Mouse (Mus musculus) forebrain, embryonic 16.5 days (tissue): ENCODE measurements around the gene Angpt4. TPM values are rescaled to one million over a fixed set of nuclear protein-coding genes. Genes with fewer than 3 reads are reported as not detected.
A peak's percentile ranks its signal among the peaks of the same experiment; 100 is the strongest.

Source experiments
- ATAC-seq: fragments of 200-750 bp; cut with Nextera tagmentation; 2 replicates; pipeline ENCODE4 v1.8.0; 2017; ENCODE audit warnings: mild to moderate bottlenecking, moderate library complexity
- H3K27ac ChIP-seq: fragments of 300-500 bp; sonication (generic); 2 replicates; pipeline ENCODE4 v1.5.1; 2014; ENCODE audit warnings: low read length, control low read depth
- H3K27me3 ChIP-seq: fragments of 300-500 bp; sonication (generic); replicated peaks from 2 replicates; pipeline ENCODE4 v1.6.1; 2014; ENCODE audit warnings: low read length; ENCODE audit not compliant: control insufficient read depth, insufficient read depth
- H3K36me3 ChIP-seq: fragments of 300-500 bp; sonication (generic); 2 replicates; pipeline ENCODE4 v1.6.1; 2014; ENCODE audit not compliant: control insufficient read depth, insufficient read depth
- H3K4me1 ChIP-seq: fragments of 300-500 bp; sonication (generic); replicated peaks from 2 replicates; pipeline ENCODE4 v1.6.1; 2014; ENCODE audit warnings: low read length; ENCODE audit not compliant: control insufficient read depth, insufficient read depth
- H3K4me2 ChIP-seq: fragments of 300-500 bp; sonication (generic); 2 replicates; pipeline ENCODE4 v1.6.1; 2014; ENCODE audit warnings: mild to moderate bottlenecking, low read length, control low read depth
- H3K4me3 ChIP-seq: fragments of 300-500 bp; sonication (generic); replicated peaks from 2 replicates; pipeline ENCODE4 v1.5.1; 2014; ENCODE audit warnings: mild to moderate bottlenecking, low read length, control low read depth
- H3K9ac ChIP-seq: fragments of 300-500 bp; sonication (generic); replicated peaks from 2 replicates; pipeline ENCODE4 v1.6.1; 2014; ENCODE audit warnings: low read depth, low read length, control low read depth
- H3K9me3 ChIP-seq: fragments of 300-500 bp; sonication (generic); 2 replicates; pipeline ENCODE4 v1.6.1; 2016; ENCODE audit warnings: low read length; ENCODE audit not compliant: control insufficient read depth
- WGBS: fragments of 180-500 bp; shearing (Covaris S2); extraction: QIAGEN DNeasy Blood & Tissue Kit; methylation state at CpG from one replicate; pipeline ENCODE4 v1.1.7; 2014; 5-methylcytosine and 5-hydroxymethylcytosine counted together
- polyA plus RNA-seq: library from polyadenylated mRNA; unstranded; fragments of >200 nt; fragmentation: Nextera tagmentation; extraction: Ambion mirVana; gene quantifications from 2 replicates; pipeline ENCODE4 v1.2.1, GENCODE M21; 2015

Angpt4 gene
- polyA plus RNA-seq, 1 experiment from 2014 or later, result 0.14 TPM

- H3K9me3 ChIP-seq, result no peaks in the 10 kb centered on the region
- H3K36me3 ChIP-seq, result no peaks in the 10 kb centered on the region
- WGBS, result 10% methylated on average over 9 of the region's 9 CpGs
- H3K27me3 ChIP-seq, result no peaks in the 10 kb centered on the region
- H3K4me1 ChIP-seq, result peaks cover 47% of the 10 kb centered on the region
- H3K4me3 ChIP-seq, result no peak overlapping the region
- H3K27ac ChIP-seq, result no peak overlapping the region
- H3K9ac ChIP-seq, result no peak overlapping the region
- no peak for ATAC-seq
- no peak overlapping the region for H3K4me2 ChIP-seq
Observed at GRCm38 (mm10) chr2:151964052-151964451, 53.0 kb downstream of the Angpt4 start.

DNA sequence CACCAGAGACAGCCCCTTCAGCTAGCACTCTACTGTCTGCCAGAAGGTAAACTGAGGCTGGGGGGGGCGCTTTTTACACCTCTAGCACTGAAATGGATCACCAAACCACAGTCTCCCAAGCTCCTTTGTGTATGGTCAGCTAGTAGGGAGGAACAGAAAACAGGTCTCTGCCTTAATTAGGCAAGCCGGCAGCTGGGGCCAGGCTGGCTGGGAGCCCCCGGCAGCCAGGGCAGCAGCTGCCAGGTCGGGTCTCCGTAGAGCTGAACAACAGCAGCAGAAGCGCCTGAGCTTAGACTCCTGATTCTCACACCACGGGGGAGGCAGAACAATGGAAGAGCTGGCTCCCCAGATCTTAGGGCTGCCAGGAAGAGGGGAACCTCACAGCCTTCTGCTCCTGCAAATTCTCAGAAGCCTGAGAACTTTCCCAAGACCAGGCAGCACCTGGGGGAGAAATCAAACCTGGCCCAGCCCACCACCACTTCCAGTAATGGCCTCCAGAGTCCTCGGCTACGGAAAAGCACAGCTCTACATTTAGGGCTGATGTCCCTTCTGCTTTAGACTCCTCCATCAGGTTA, 56.3 kb downstream of the Angpt4 start:
- Histone ChIP-seq H3K4me1 (peaks cover 67% of the 10 kb centered on the region), H3K4me2 (peak overlapping the region; percentile 36), H3K27ac (peak overlapping the region; percentile 56), H3K4me3 (peak overlapping the region; percentile 18), H3K9ac (peak overlapping the region; percentile 52), H3K9me3 (no peaks in the 10 kb centered on the region), H3K36me3 (no peaks in the 10 kb centered on the region), H3K27me3 (no peaks in the 10 kb centered on the region)
- ATAC-seq, result no peak
- WGBS, result 9% methylated on average over 9 of the region's 9 CpGs

DNA sequence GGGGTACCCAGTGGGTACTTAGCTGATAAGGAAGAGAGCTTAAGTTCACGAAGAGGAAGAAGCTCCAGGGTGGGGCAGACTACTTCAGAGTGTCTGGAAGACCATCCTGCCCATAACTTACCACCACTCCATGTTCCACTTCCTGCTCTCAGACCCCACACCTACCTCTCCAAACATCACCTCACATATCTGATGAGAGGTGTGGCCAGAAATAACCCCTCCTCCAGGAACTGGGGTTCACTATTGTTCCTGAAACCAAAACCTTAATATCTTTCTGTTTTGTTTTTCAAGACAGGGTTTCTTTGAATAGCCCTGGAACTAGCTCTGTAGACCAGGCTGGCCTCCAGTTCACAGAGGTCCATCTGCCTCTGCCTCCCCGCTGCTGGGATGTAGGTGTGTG, 56.8 kb downstream of the Angpt4 start:
- no peaks in the 10 kb centered on the region for H3K36me3 ChIP-seq
- no peaks in the 10 kb centered on the region for H3K9me3 ChIP-seq
- no peak overlapping the region for H3K4me3 ChIP-seq
- no peak for ATAC-seq
- peak overlapping the region; percentile 56 for H3K27ac ChIP-seq
- H3K9ac ChIP-seq, result no peak overlapping the region
- peak overlapping the region; percentile 36 for H3K4me2 ChIP-seq
- H3K27me3 ChIP-seq, result no peaks in the 10 kb centered on the region
- H3K4me1 ChIP-seq, result peaks cover 66% of the 10 kb centered on the region
- 79% methylated on average over 2 of the region's 2 CpGs for WGBS

DNA sequence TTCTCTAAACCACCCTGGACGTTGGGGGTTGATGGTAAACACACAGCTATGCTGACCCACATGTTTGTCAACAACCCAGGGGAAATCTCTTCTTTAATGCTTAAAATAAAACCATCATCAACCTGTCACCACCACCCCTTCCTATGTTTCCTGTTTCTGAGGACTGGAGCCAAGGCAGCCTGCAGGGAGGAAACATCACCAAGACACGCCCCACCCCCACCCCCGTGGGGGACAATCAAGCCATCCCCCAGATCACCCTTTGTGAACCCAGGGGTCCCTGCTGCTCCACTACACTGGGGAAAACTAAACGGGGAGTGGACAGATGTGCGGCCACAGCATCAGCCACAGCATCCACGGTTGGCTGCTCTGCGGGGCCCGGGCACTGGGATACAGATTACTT, 57.4 kb downstream of the Angpt4 start:
- Histone ChIP-seq H3K4me1 (peaks cover 71% of the 10 kb centered on the region), H3K9me3 (no peaks in the 10 kb centered on the region), H3K4me3 (no peak overlapping the region), H3K27me3 (no peaks in the 10 kb centered on the region), H3K27ac (no peak overlapping the region), H3K4me2 (peak overlapping the region; percentile 8), H3K9ac (no peak overlapping the region), H3K36me3 (no peaks in the 10 kb centered on the region)
- WGBS, result 79% methylated on average over 8 of the region's 8 CpGs
- no peak for ATAC-seq

GRCm38 (mm10) chr2:151968986-151969385, 58.0 kb downstream of the Angpt4 start:
- H3K4me1 ChIP-seq, result peaks cover 76% of the 10 kb centered on the region
- no peak overlapping the region for H3K27ac ChIP-seq
- no peaks in the 10 kb centered on the region for H3K36me3 ChIP-seq
- 89% methylated on average over 7 of the region's 7 CpGs for WGBS
- peak overlapping the region; percentile 82 for H3K4me2 ChIP-seq
- no peak for ATAC-seq
- no peak overlapping the region for H3K9ac ChIP-seq
- H3K9me3 ChIP-seq, result no peaks in the 10 kb centered on the region
- no peak overlapping the region for H3K4me3 ChIP-seq
- no peaks in the 10 kb centered on the region for H3K27me3 ChIP-seq

- WGBS, result 93% methylated on average over 6 of the region's 6 CpGs
- H3K9me3 ChIP-seq, result no peaks in the 10 kb centered on the region
- peak overlapping the region; percentile 82 for H3K4me2 ChIP-seq
- H3K4me1 ChIP-seq, result peaks cover 75% of the 10 kb centered on the region
- no peaks in the 10 kb centered on the region for H3K36me3 ChIP-seq
- H3K27me3 ChIP-seq, result no peaks in the 10 kb centered on the region
- H3K9ac ChIP-seq, result no peak overlapping the region
- no peak for ATAC-seq
- H3K4me3 ChIP-seq, result no peak overlapping the region
- H3K27ac ChIP-seq, result no peak overlapping the region
Observed at GRCm38 (mm10) chr2:151969396-151969795, 58.4 kb downstream of the Angpt4 start.

GRCm38 (mm10) chr2:151970191-151971172, 59.5 kb downstream of the Angpt4 start:
- H3K9me3 ChIP-seq, result no peaks in the 10 kb centered on the region
- peak overlapping the region; percentile 54 for H3K4me3 ChIP-seq
- peak; percentile 92 for ATAC-seq
- WGBS, result 42% methylated on average over 53 of the region's 53 CpGs
- no peaks in the 10 kb centered on the region for H3K27me3 ChIP-seq
- H3K36me3 ChIP-seq, result no peaks in the 10 kb centered on the region
- H3K4me1 ChIP-seq, result peaks cover 70% of the 10 kb centered on the region
- H3K27ac ChIP-seq, result peak overlapping the region; percentile 87
- H3K9ac ChIP-seq, result peak overlapping the region; percentile 89
- peak overlapping the region; percentile 82 for H3K4me2 ChIP-seq

- peaks cover 66% of the 10 kb centered on the region for H3K4me1 ChIP-seq
- no peaks in the 10 kb centered on the region for H3K9me3 ChIP-seq
- no peak overlapping the region for H3K4me3 ChIP-seq
- H3K27ac ChIP-seq, result no peak overlapping the region
- 95% methylated on average over 5 of the region's 5 CpGs for WGBS
- ATAC-seq, result no peak
- H3K9ac ChIP-seq, result no peak overlapping the region
- H3K27me3 ChIP-seq, result no peaks in the 10 kb centered on the region
- no peak overlapping the region for H3K4me2 ChIP-seq
- H3K36me3 ChIP-seq, result no peaks in the 10 kb centered on the region
Observed at GRCm38 (mm10) chr2:151971748-151972147, 60.7 kb downstream of the Angpt4 start.

- H3K9ac ChIP-seq, result peak overlapping the region; percentile 44
- H3K9me3 ChIP-seq, result no peaks in the 10 kb centered on the region
- no peak overlapping the region for H3K27ac ChIP-seq
- no peaks in the 10 kb centered on the region for H3K27me3 ChIP-seq
- no peaks in the 10 kb centered on the region for H3K36me3 ChIP-seq
- peaks cover 56% of the 10 kb centered on the region for H3K4me1 ChIP-seq
- WGBS, result 10% methylated on average over 23 of the region's 23 CpGs
- H3K4me3 ChIP-seq, result peak overlapping the region; percentile 35
- peak overlapping the region; percentile 50 for H3K4me2 ChIP-seq
- peak; percentile 21; the same call in 1 of the 2 replicates for ATAC-seq
Observed at GRCm38 (mm10) chr2:151972880-151973594, 62.0 kb downstream of the Angpt4 start.
